Mouse (Mus musculus) neural tube, embryonic 13.5 days (tissue): ENCODE data around the gene Setd6. TPM values are rescaled to one million over a fixed set of nuclear protein-coding genes. Genes with fewer than 3 reads are reported as not detected.

Experiments
- ATAC-seq: fragments of 200-750 bp; cut with Nextera tagmentation; 2 replicates; pipeline ENCODE4 v1.8.0; 2017; ENCODE audit warnings: low read depth, mild to moderate bottlenecking, moderate TSS enrichment, moderate library complexity
- H3K27ac ChIP-seq: fragments of 300-500 bp; sonication (generic); replicated peaks from 2 replicates; pipeline ENCODE4 v1.5.1; 2015; ENCODE audit warnings: moderate library complexity, mild to moderate bottlenecking, inconsistent platforms
- H3K27me3 ChIP-seq: fragments of 300-500 bp; sonication (generic); 2 replicates; pipeline ENCODE4 v1.6.1; 2015; ENCODE audit warnings: mild to moderate bottlenecking, inconsistent platforms
- H3K36me3 ChIP-seq: fragments of 300-500 bp; sonication (generic); 2 replicates; pipeline ENCODE4 v1.6.1; 2015; ENCODE audit warnings: mild to moderate bottlenecking, inconsistent platforms
- H3K4me1 ChIP-seq: fragments of 300-500 bp; sonication (generic); replicated peaks from 2 replicates; pipeline ENCODE4 v1.6.1; 2015; ENCODE audit warnings: inconsistent platforms
- H3K4me2 ChIP-seq: fragments of 300-500 bp; sonication (generic); 2 replicates; pipeline ENCODE4 v1.6.1; 2015; ENCODE audit warnings: inconsistent platforms, mild to moderate bottlenecking, moderate library complexity
- H3K4me3 ChIP-seq: fragments of 300-500 bp; sonication (generic); 2 replicates; pipeline ENCODE4 v1.5.1; 2015; ENCODE audit warnings: mild to moderate bottlenecking, inconsistent platforms
- H3K9ac ChIP-seq: fragments of 300-500 bp; sonication (generic); 2 replicates; pipeline ENCODE4 v1.6.1; 2015; ENCODE audit warnings: moderate library complexity, mild to moderate bottlenecking, inconsistent platforms
- H3K9me3 ChIP-seq: fragments of 300-500 bp; sonication (generic); 2 replicates; pipeline ENCODE4 v1.6.1; 2016; ENCODE audit warnings: inconsistent platforms
- WGBS: fragments of 180-500 bp; shearing (Covaris S2); methylation state at CpG from one replicate; pipeline ENCODE4 v1.1.7; 2015; 5-methylcytosine and 5-hydroxymethylcytosine counted together
- polyA plus RNA-seq: library from polyadenylated mRNA; unstranded; fragments of >200 nt; fragmentation: Nextera tagmentation; extraction: Ambion mirVana; gene quantifications from 2 replicates; pipeline ENCODE4 v1.2.1, GENCODE M21; 2015

Setd6 gene
- polyA plus RNA-seq, 1 experiment from 2014 or later, result 24.3 TPM

DNA sequence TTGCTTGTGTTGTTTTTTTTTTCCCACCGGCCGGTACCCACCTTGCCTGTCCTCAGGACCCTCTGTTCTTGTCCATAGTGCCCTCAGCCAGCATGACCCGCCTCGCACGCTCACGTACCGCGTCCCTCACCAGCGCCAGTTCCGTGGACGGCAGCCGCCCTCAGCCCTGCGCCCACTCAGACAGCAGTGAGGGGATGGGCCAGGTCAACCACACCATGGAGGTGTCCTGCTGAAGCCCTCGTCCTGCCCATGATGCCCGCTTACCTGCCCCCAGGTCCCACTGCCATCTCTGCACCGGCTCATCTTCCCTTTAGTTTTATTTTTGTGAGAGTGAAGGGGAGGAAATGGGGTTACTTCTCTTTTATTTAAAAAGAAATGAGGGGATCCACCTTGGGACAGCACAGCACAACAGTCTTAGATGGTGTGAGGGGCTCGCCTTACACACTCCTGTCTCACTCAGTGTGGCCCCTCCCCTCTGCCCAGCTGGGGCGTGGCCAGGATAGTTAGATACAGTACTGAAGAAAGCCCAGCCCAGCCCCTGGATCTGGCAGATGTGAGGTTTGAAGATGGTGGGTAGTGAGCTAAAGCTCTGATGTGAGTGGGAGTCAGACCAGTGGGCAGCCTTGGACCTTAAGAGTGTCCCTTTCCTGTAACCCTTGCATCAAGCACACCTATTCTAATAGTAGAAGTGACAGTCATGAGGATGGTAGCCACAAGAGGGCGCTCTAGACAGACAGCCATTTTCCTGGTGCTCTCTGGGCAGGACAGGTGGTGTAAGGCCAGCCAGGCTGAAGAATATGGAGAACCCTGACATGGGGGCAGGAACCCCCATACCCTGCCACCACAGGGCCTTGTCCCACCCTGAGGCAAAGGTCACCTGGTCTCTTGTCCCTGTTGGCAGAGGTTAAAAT lies 2.3 kb upstream of the Setd6 start:
- Histone ChIP-seq H3K36me3 (peaks cover 57% of the 10 kb centered on the region), H3K9me3 (no peaks in the 10 kb centered on the region), H3K27ac (no peak overlapping the region), H3K9ac (no peak overlapping the region), H3K27me3 (no peaks in the 10 kb centered on the region), H3K4me3 (no peak overlapping the region), H3K4me2 (no peak overlapping the region), H3K4me1 (peaks cover 20% of the 10 kb centered on the region)
- WGBS, result 80% methylated on average over 19 of the region's 19 CpGs
- 0 out of 2 replicates have a peak, but pooled peaks have one; percentile 15 for ATAC-seq

DNA sequence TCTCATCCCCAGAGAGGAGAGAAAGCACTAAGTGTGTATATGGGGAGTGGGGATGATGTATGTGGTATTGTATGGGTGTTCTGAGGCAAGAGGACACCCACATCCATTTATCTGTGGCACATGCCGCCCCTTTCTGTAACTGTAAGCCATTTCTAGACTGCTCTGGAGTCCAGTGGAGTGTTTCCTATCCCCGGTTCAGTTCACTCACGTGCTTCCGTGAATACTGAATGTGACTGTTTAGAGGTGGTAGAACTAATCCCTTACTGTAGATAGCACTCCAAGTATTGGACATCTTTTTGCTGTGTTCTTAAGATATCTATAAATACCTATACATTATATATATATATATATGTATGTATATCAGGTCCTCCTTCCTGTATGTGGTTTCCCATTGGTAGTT lies 1.3 kb upstream of the Setd6 start:
- Histone ChIP-seq H3K27me3 (no peaks in the 10 kb centered on the region), H3K4me1 (peaks cover 20% of the 10 kb centered on the region), H3K36me3 (peaks cover 57% of the 10 kb centered on the region), H3K9me3 (no peaks in the 10 kb centered on the region), H3K4me3 (no peak overlapping the region), H3K9ac (no peak overlapping the region), H3K4me2 (no peak overlapping the region), H3K27ac (no peak overlapping the region)
- ATAC-seq, result no peak
- WGBS, result 90% methylated on average over 4 of the region's 4 CpGs

DNA sequence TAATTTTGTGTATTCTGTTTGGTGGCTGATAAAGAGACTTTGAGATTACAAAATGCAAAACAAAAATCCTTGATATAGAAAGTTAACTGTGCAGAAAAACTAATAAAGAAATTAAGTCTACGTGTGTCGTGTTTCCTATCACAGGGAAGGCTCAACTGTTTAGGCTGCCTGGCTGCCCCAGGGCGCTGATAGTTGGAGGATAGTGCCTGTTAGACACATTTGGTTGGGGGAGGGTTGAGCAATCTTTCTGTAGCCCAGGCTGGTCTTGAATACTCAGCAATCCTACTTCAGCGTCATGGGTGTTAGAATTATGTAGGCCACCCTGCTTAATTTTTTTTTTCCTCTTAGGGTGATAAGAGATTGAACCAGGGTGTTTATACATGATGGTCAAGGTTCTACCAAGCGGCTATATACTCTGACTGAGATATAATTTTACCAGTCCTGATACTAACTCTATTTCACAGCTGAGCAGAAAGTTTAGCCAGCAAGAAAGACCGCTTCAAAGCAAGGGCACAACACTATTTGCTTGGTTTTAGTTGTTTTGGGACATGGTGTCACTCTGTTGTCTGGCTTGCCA lies 756 bp upstream of the Setd6 start:
- WGBS, result 92% methylated on average over 6 of the region's 6 CpGs
- Histone ChIP-seq H3K4me2 (peak overlapping the region; percentile 95), H3K4me3 (peak overlapping the region; percentile 84), H3K27me3 (no peaks in the 10 kb centered on the region), H3K27ac (0 out of 2 replicates have a peak overlapping the region, but pooled peaks have one; percentile 72), H3K9me3 (no peaks in the 10 kb centered on the region), H3K9ac (peak overlapping the region; percentile 87), H3K36me3 (peaks cover 57% of the 10 kb centered on the region), H3K4me1 (peaks cover 20% of the 10 kb centered on the region)
- no peak for ATAC-seq

DNA sequence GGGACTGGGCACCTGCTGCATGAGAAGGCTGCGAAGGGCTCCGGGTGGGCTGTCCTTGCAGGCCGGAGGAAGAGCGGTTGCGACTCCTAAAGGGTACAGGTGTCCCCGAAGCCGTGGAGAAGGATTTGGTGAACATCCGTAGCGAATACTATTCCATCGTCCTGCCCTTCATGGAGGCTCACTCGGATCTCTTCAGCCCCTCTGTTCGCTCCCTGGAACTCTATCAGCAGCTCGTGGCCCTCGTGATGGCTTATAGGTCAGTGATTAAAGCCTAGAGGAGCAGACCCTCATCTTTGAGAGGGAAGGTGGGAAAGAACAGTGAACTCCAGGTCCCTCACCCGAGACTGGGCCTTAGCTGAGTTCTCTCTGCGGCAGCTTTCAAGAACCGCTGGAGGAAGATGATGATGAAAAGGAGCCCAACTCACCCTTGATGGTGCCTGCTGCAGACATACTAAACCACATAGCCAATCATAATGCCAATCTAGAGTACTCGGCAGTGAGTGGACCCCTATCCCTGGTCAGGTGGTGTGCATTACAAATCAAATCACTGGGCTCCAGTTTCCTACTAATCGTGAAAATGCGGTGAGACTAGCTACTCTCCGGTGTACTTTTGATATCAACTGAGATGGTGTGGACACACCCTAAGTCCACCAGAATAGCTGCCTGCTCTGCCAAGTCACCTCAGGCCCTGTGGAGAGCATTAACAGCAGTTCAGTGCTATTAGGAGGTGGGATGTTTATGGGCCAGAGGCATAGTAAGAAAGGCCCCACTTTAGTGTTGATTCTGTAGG lies 1.1 kb downstream of the Setd6 start:
- peak overlapping the region; percentile 72; the same call in 1 of the 2 replicates for H3K27ac ChIP-seq
- peaks cover 20% of the 10 kb centered on the region for H3K4me1 ChIP-seq
- H3K36me3 ChIP-seq, result peaks cover 58% of the 10 kb centered on the region
- peak overlapping the region; percentile 87 for H3K9ac ChIP-seq
- no peak for ATAC-seq
- H3K4me3 ChIP-seq, result peak overlapping the region; percentile 84
- H3K4me2 ChIP-seq, result peak overlapping the region; percentile 95
- no peaks in the 10 kb centered on the region for H3K9me3 ChIP-seq
- WGBS, result 20% methylated on average over 21 of the region's 21 CpGs
- no peaks in the 10 kb centered on the region for H3K27me3 ChIP-seq

DNA sequence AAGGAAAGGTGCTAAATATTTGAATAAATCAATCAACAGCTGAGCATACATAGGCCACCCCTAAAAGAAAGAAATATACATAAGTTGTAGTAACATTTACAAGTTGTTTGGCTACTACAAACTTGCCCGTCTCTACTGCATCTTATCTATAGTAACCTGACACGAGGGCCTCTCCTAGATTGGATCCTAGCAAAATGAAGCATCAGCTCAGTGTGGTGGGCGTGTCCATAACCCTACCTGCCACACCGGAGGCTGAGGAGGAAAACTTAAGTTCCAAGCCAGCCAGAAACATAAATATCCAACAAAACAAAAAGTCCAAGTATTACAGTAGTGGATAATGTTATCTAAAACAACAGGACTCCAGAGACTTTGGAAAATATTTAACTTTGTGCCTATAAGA lies 11.9 kb downstream of the Setd6 start:
- no peaks in the 10 kb centered on the region for H3K4me1 ChIP-seq
- H3K27me3 ChIP-seq, result no peaks in the 10 kb centered on the region
- no peaks in the 10 kb centered on the region for H3K9me3 ChIP-seq
- no peak overlapping the region for H3K27ac ChIP-seq
- 89% methylated on average over 4 of the region's 4 CpGs for WGBS
- H3K4me3 ChIP-seq, result no peak overlapping the region
- no peak overlapping the region for H3K4me2 ChIP-seq
- no peak overlapping the region for H3K9ac ChIP-seq
- H3K36me3 ChIP-seq, result peaks cover 88% of the 10 kb centered on the region
- ATAC-seq, result no peak

GRCm38 (mm10) chr8:95738596-95738995 lies 22.9 kb downstream of the Setd6 start:
- no peaks in the 10 kb centered on the region for H3K4me1 ChIP-seq
- H3K9ac ChIP-seq, result no peak overlapping the region
- no peaks in the 10 kb centered on the region for H3K27me3 ChIP-seq
- peaks cover 90% of the 10 kb centered on the region for H3K36me3 ChIP-seq
- 82% methylated on average over 7 of the region's 7 CpGs for WGBS
- H3K4me3 ChIP-seq, result no peak overlapping the region
- H3K4me2 ChIP-seq, result no peak overlapping the region
- no peaks in the 10 kb centered on the region for H3K9me3 ChIP-seq
- no peak for ATAC-seq
- no peak overlapping the region for H3K27ac ChIP-seq

GRCm38 (mm10) chr8:95741732-95742131 lies 26.1 kb downstream of the Setd6 start:
- WGBS, result 94% methylated on average over 7 of the region's 7 CpGs

GRCm38 (mm10) chr8:95748028-95748427 lies 32.3 kb downstream of the Setd6 start:
- Histone ChIP-seq H3K4me3 (no peak overlapping the region), H3K9ac (no peak overlapping the region), H3K4me1 (no peaks in the 10 kb centered on the region), H3K27me3 (no peaks in the 10 kb centered on the region), H3K36me3 (peaks cover 86% of the 10 kb centered on the region), H3K27ac (no peak overlapping the region), H3K9me3 (no peaks in the 10 kb centered on the region), H3K4me2 (no peak overlapping the region)
- WGBS, result 95% methylated on average over 4 of the region's 4 CpGs
- ATAC-seq, result no peak

More at GRCm38 (mm10) chr8:95741732-95742131, 26.1 kb downstream of the Setd6 start:
- H3K9me3 ChIP-seq, result no peaks in the 10 kb centered on the region
- H3K27ac ChIP-seq, result no peak overlapping the region
- H3K4me3 ChIP-seq, result no peak overlapping the region
- ATAC-seq, result no peak
- H3K4me1 ChIP-seq, result no peaks in the 10 kb centered on the region
- no peak overlapping the region for H3K4me2 ChIP-seq
- H3K27me3 ChIP-seq, result no peaks in the 10 kb centered on the region
- H3K36me3 ChIP-seq, result peaks cover 93% of the 10 kb centered on the region
- no peak overlapping the region for H3K9ac ChIP-seq

DNA sequence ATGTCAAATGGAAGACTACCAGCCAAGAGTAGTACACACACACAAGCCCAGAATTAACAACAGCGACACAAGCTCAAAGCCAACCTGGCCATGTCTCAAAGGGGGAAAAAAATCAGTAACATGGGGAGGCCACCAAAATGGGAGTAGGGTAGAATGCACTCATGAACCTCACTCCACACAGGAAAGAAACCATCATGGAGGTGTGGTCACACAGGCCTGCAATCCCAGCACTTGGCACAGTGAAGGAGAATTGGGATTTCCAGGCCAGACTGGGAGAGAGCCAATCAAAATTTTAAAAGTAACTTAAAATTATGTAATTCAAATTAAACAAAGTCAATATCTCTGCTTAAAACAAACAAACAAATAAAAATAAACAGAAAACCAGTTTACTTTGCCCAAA lies 36.2 kb downstream of the Setd6 start:
- Histone ChIP-seq H3K9ac (no peak overlapping the region), H3K4me2 (no peak overlapping the region), H3K27ac (no peak overlapping the region), H3K27me3 (no peaks in the 10 kb centered on the region), H3K4me1 (no peaks in the 10 kb centered on the region), H3K4me3 (no peak overlapping the region), H3K36me3 (peaks cover 77% of the 10 kb centered on the region), H3K9me3 (no peaks in the 10 kb centered on the region)
- 100% methylated on average over 1 of the region's 1 CpGs for WGBS
- no peak for ATAC-seq

GRCm38 (mm10) chr8:95760323-95760722 lies 44.6 kb downstream of the Setd6 start:
- 92% methylated on average over 6 of the region's 6 CpGs for WGBS
- H3K4me3 ChIP-seq, result no peak overlapping the region

GRCm38 (mm10) chr8:95764133-95764532 lies 48.5 kb downstream of the Setd6 start:
- Histone ChIP-seq H3K9me3 (no peaks in the 10 kb centered on the region), H3K36me3 (peaks cover 89% of the 10 kb centered on the region), H3K4me2 (no peak overlapping the region), H3K27ac (no peak overlapping the region), H3K4me1 (no peaks in the 10 kb centered on the region), H3K27me3 (no peaks in the 10 kb centered on the region), H3K4me3 (no peak overlapping the region), H3K9ac (no peak overlapping the region)
- 92% methylated on average over 1 of the region's 1 CpGs for WGBS
- no peak for ATAC-seq

More at GRCm38 (mm10) chr8:95760323-95760722, 44.6 kb downstream of the Setd6 start:
- no peaks in the 10 kb centered on the region for H3K27me3 ChIP-seq
- no peaks in the 10 kb centered on the region for H3K9me3 ChIP-seq
- no peak for ATAC-seq
- no peak overlapping the region for H3K27ac ChIP-seq
- H3K36me3 ChIP-seq, result peaks cover 82% of the 10 kb centered on the region
- no peak overlapping the region for H3K9ac ChIP-seq
- no peaks in the 10 kb centered on the region for H3K4me1 ChIP-seq
- no peak overlapping the region for H3K4me2 ChIP-seq
